Mouse (Mus musculus): ENCODE results near the gene Trp53.
A peak's percentile ranks its signal among the peaks of the same experiment; 100 is the strongest.

Trp53 gene

GRCm38 (mm10) chr11:69594853-69595252 lies 14.7 kb downstream of the Trp53 start:
- no peak for DNase-seq (ENCODE audit: low read depth, low spot score)

- no peak for DNase-seq (ENCODE audit: low read depth, low spot score)
Measured at GRCm38 (mm10) chr11:69599436-69599835, 19.3 kb downstream of the Trp53 start.

GRCm38 (mm10) chr11:69600098-69600497 lies 19.9 kb downstream of the Trp53 start:
- peak; percentile 71 for DNase-seq (ENCODE audit: low read depth, low spot score)

GRCm38 (mm10) chr11:69601768-69602167 lies 21.6 kb downstream of the Trp53 start:
- no peak for DNase-seq (ENCODE audit: low read depth, low spot score)

GRCm38 (mm10) chr11:69603516-69603915 lies 23.4 kb downstream of the Trp53 start:
- no peak for DNase-seq (ENCODE audit: low read depth, low spot score)

- no peak for DNase-seq (ENCODE audit: low read depth, low spot score)
Measured at GRCm38 (mm10) chr11:69604347-69604746, 24.2 kb downstream of the Trp53 start.

GRCm38 (mm10) chr11:69604795-69605664 lies 24.9 kb downstream of the Trp53 start:
- peak; percentile 26 for DNase-seq (ENCODE audit: low read depth, low spot score)

GRCm38 (mm10) chr11:69605726-69606490 lies 25.7 kb downstream of the Trp53 start, which contains the start of gene Atp1b2:
TSS of gene Atp1b2 (minus strand) at chr11:69605942.
- peak; percentile 92 for DNase-seq (ENCODE audit: low read depth, low spot score)

- DNase-seq (ENCODE audit: low read depth, low spot score), result no peak
Measured at GRCm38 (mm10) chr11:69606491-69606795, 26.3 kb downstream of the Trp53 start.

GRCm38 (mm10) chr11:69606832-69607231 lies 26.7 kb downstream of the Trp53 start:
- DNase-seq (ENCODE audit: low read depth, low spot score), result no peak

GRCm38 (mm10) chr11:69608525-69608924 lies 28.4 kb downstream of the Trp53 start:
- no peak for DNase-seq (ENCODE audit: low read depth, low spot score)

- no peak for DNase-seq (ENCODE audit: low read depth, low spot score)
Measured at GRCm38 (mm10) chr11:69609416-69609815, 29.3 kb downstream of the Trp53 start.

GRCm38 (mm10) chr11:69610899-69611298 lies 30.7 kb downstream of the Trp53 start:
- DNase-seq (ENCODE audit: low read depth, low spot score), result no peak

- peak; percentile 89 for DNase-seq (ENCODE audit: low read depth, low spot score)
Measured at GRCm38 (mm10) chr11:69613553-69614256, 33.5 kb downstream of the Trp53 start.

GRCm38 (mm10) chr11:69614257-69614588 lies 34.1 kb downstream of the Trp53 start:
- DNase-seq (ENCODE audit: low read depth, low spot score), result peak; percentile 12

- no peak for DNase-seq (ENCODE audit: low read depth, low spot score)
Measured at GRCm38 (mm10) chr11:69616781-69617180, 36.6 kb downstream of the Trp53 start.

GRCm38 (mm10) chr11:69617805-69618204 lies 37.6 kb downstream of the Trp53 start, which contains the start of gene Shbg:
TSS of gene Shbg (minus strand) at chr11:69617905.
- DNase-seq (ENCODE audit: low read depth, low spot score), result no peak

- no peak for DNase-seq (ENCODE audit: low read depth, low spot score)
Measured at GRCm38 (mm10) chr11:69620394-69621081, 40.4 kb downstream of the Trp53 start.

GRCm38 (mm10) chr11:69621571-69622268 lies 41.6 kb downstream of the Trp53 start, which contains the start of gene Sat2:
TSS of gene Sat2 (plus strand) at chr11:69622024.
- DNase-seq (ENCODE audit: low read depth, low spot score), result no peak

- no peak for DNase-seq (ENCODE audit: low read depth, low spot score)
Measured at GRCm38 (mm10) chr11:69622406-69622805, 42.2 kb downstream of the Trp53 start.

- DNase-seq (ENCODE audit: low read depth, low spot score), result peak; percentile 43
Measured at GRCm38 (mm10) chr11:69623006-69623405, 42.8 kb downstream of the Trp53 start.

Data from ZHBTc4 (cell line).